Mouse (Mus musculus) kidney, adult 2 months (tissue): ENCODE measurements at regions not wholly inside any gene's neighbourhood (a gene's known extent, or its start where the extent isn't known, plus 50 kb on each side); places are given as distances from the start of the nearest gene placed in this dataset.

ENCODE experiments used
- CTCF ChIP-seq: fragments of 200-500 bp; conservative IDR thresholded peaks from 2 replicates; pipeline ENCODE4 v1.5.1; 2011; ENCODE audit warnings: low read depth, mild to moderate bottlenecking, control low read depth, low read length, moderate library complexity, mixed read lengths; ENCODE audit not compliant: insufficient read depth, insufficient read length
- POLR2A ChIP-seq: fragments of 200-500 bp; IDR thresholded peaks from one replicate; pipeline ENCODE4 v1.6.1; 2011; ENCODE audit warnings: low read depth, low read length, control low read depth

DNA sequence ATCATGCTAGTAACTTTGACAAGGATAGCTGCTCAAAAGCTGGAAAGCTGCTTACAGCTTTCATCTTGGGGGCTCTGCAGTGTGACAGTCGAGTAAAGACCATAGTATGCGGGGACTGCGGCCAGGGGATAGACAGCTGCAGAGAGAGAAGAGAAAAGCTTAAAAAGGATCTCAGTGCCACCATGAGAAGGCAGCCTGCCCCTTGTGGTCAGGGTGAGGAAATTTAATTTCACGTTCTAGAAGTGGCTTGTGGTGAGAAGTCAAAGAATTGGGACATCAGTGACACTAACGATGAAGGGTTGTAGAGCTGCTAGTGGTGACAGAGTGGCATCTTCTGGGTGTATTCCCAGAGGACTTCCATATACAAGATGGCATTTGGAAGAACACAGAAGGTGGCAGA is 116.7 kb upstream of the Ttc29 start:
- TF ChIP-seq POLR2A (no peak), CTCF (no peak; the same call in 1 of the 2 replicates)
